Mouse (Mus musculus): ENCODE results near the gene Unc13a. TPM values are rescaled to one million over a fixed set of nuclear protein-coding genes. Genes with fewer than 3 reads are reported as not detected.

Gene Unc13a
- polyA plus RNA-seq (2015; fragmentation: Nextera tagmentation; extraction: Ambion mirVana): 0.50 and 0.60 TPM in 2 replicates

- peaks cover 5% of the 10 kb centered on the region; the same call in 1 of the 2 replicates for H3K27me3 ChIP-seq (ENCODE audit: insufficient read depth, low read length)
- ATAC-seq (replicated peaks; ENCODE audit: low FRiP score, low read depth): peak; percentile 43
- under 1% methylated on average over 42 of the region's 42 CpGs for WGBS
These were observed at the start of gene Unc13a for GRCm38 (mm10) chr8:71671549-71671965. TSS of gene Unc13a (minus strand) at chr8:71671757.

GRCm38 (mm10) chr8:71719928-71720457, 48.4 kb upstream of the Unc13a start:
- H3K4me2 ChIP-seq (ENCODE audit: low read length): no peak overlapping the region
- no peaks in the 10 kb centered on the region for H3K36me3 ChIP-seq (ENCODE audit: insufficient read depth, low read length)
- H3K27ac ChIP-seq: no peak overlapping the region
- DNase-seq (ENCODE audit: low spot score) (no peak), ATAC-seq (replicated peaks; ENCODE audit: low FRiP score, low read depth) (no peak)
- H3K9ac ChIP-seq (ENCODE audit: low read depth, low read length): no peak overlapping the region
- H3K9me3 ChIP-seq (replicated peaks; ENCODE audit: low read length): no peaks in the 10 kb centered on the region
- H3K4me1 ChIP-seq (replicated peaks; ENCODE audit: insufficient read depth, low read length): no peaks in the 10 kb centered on the region
- WGBS: 35% methylated on average over 7 of the region's 7 CpGs
- no peaks in the 10 kb centered on the region for H3K27me3 ChIP-seq (ENCODE audit: insufficient read depth, low read length)
- no peak for TF ChIP-seq CTCF (IDR thresholded peaks at IDR 0.05; ENCODE audit: low read depth)
- no peak overlapping the region for H3K4me3 ChIP-seq (replicated peaks; ENCODE audit: low read depth, low read length)

More at GRCm38 (mm10) chr8:71671549-71671965, at the start of gene Unc13a:
- DNase-seq (ENCODE audit: low spot score): peak; percentile 89
- H3K36me3 ChIP-seq (ENCODE audit: insufficient read depth, low read length): no peaks in the 10 kb centered on the region
- peaks cover 27% of the 10 kb centered on the region for H3K4me1 ChIP-seq (replicated peaks; ENCODE audit: insufficient read depth, low read length)
- TF ChIP-seq CTCF (IDR thresholded peaks at IDR 0.05; ENCODE audit: low read depth): no peak
- H3K27ac ChIP-seq: no peak within 1 kb of the TSS
- H3K4me3 ChIP-seq (replicated peaks; ENCODE audit: low read depth, low read length): peak within 1 kb of the TSS; percentile 41
- H3K4me2 ChIP-seq (ENCODE audit: low read length): peak within 1 kb of the TSS; percentile 81
- no peak within 1 kb of the TSS for H3K9ac ChIP-seq (ENCODE audit: low read depth, low read length)
- H3K9me3 ChIP-seq (replicated peaks; ENCODE audit: low read length): no peaks in the 10 kb centered on the region

GRCm38 (mm10) chr8:71719218-71719617, 47.7 kb upstream of the Unc13a start:
- H3K9ac ChIP-seq (ENCODE audit: low read depth, low read length): no peak overlapping the region
- no peaks in the 10 kb centered on the region for H3K9me3 ChIP-seq (replicated peaks; ENCODE audit: low read length)
- TF ChIP-seq CTCF (IDR thresholded peaks at IDR 0.05; ENCODE audit: low read depth): no peak
- DNase-seq (ENCODE audit: low spot score): no peak
- WGBS: 71% methylated on average over 4 of the region's 4 CpGs
- no peak overlapping the region for H3K4me2 ChIP-seq (ENCODE audit: low read length)
- no peak for ATAC-seq (replicated peaks; ENCODE audit: low FRiP score, low read depth)
- no peak overlapping the region for H3K4me3 ChIP-seq (replicated peaks; ENCODE audit: low read depth, low read length)
- no peaks in the 10 kb centered on the region for H3K36me3 ChIP-seq (ENCODE audit: insufficient read depth, low read length)
- no peaks in the 10 kb centered on the region for H3K4me1 ChIP-seq (replicated peaks; ENCODE audit: insufficient read depth, low read length)
- no peak overlapping the region for H3K27ac ChIP-seq
- H3K27me3 ChIP-seq (ENCODE audit: insufficient read depth, low read length): no peaks in the 10 kb centered on the region

GRCm38 (mm10) chr8:71718252-71718651, 46.7 kb upstream of the Unc13a start:
- no peak for ATAC-seq (replicated peaks; ENCODE audit: low FRiP score, low read depth)
- WGBS: 36% methylated on average over 3 of the region's 3 CpGs
- H3K27ac ChIP-seq: no peak overlapping the region

GRCm38 (mm10) chr8:71717096-71717495, 45.5 kb upstream of the Unc13a start:
- Histone ChIP-seq H3K27ac (no peak overlapping the region), H3K9me3 (replicated peaks; ENCODE audit: low read length) (no peaks in the 10 kb centered on the region), H3K27me3 (ENCODE audit: insufficient read depth, low read length) (no peaks in the 10 kb centered on the region), H3K9ac (ENCODE audit: low read depth, low read length) (no peak overlapping the region), H3K4me1 (replicated peaks; ENCODE audit: insufficient read depth, low read length) (no peaks in the 10 kb centered on the region), H3K36me3 (ENCODE audit: insufficient read depth, low read length) (no peaks in the 10 kb centered on the region), H3K4me3 (replicated peaks; ENCODE audit: low read depth, low read length) (no peak overlapping the region), H3K4me2 (ENCODE audit: low read length) (no peak overlapping the region)
- 67% methylated on average over 12 of the region's 12 CpGs for WGBS
- DNase-seq (ENCODE audit: low spot score) (no peak), ATAC-seq (replicated peaks; ENCODE audit: low FRiP score, low read depth) (no peak)
- TF ChIP-seq CTCF (IDR thresholded peaks at IDR 0.05; ENCODE audit: low read depth): no peak

More at GRCm38 (mm10) chr8:71718252-71718651, 46.7 kb upstream of the Unc13a start:
- Histone ChIP-seq H3K27me3 (ENCODE audit: insufficient read depth, low read length) (no peaks in the 10 kb centered on the region), H3K36me3 (ENCODE audit: insufficient read depth, low read length) (no peaks in the 10 kb centered on the region), H3K9me3 (replicated peaks; ENCODE audit: low read length) (no peaks in the 10 kb centered on the region), H3K4me2 (ENCODE audit: low read length) (no peak overlapping the region), H3K9ac (ENCODE audit: low read depth, low read length) (no peak overlapping the region), H3K4me3 (replicated peaks; ENCODE audit: low read depth, low read length) (no peak overlapping the region), H3K4me1 (replicated peaks; ENCODE audit: insufficient read depth, low read length) (no peaks in the 10 kb centered on the region)
- no peak for TF ChIP-seq CTCF (IDR thresholded peaks at IDR 0.05; ENCODE audit: low read depth)
- no peak for DNase-seq (ENCODE audit: low spot score)

GRCm38 (mm10) chr8:71716561-71717053, 45.0 kb upstream of the Unc13a start:
- H3K4me3 ChIP-seq (replicated peaks; ENCODE audit: low read depth, low read length): no peak overlapping the region
- no peak overlapping the region for H3K4me2 ChIP-seq (ENCODE audit: low read length)
- no peaks in the 10 kb centered on the region for H3K36me3 ChIP-seq (ENCODE audit: insufficient read depth, low read length)
- H3K9me3 ChIP-seq (replicated peaks; ENCODE audit: low read length): no peaks in the 10 kb centered on the region
- no peak overlapping the region for H3K9ac ChIP-seq (ENCODE audit: low read depth, low read length)
- WGBS: 85% methylated on average over 13 of the region's 13 CpGs
- TF ChIP-seq CTCF (IDR thresholded peaks at IDR 0.05; ENCODE audit: low read depth): no peak
- ATAC-seq (replicated peaks; ENCODE audit: low FRiP score, low read depth) (no peak), DNase-seq (ENCODE audit: low spot score) (no peak)
- H3K4me1 ChIP-seq (replicated peaks; ENCODE audit: insufficient read depth, low read length): no peaks in the 10 kb centered on the region
- H3K27ac ChIP-seq: no peak overlapping the region
- H3K27me3 ChIP-seq (ENCODE audit: insufficient read depth, low read length): no peaks in the 10 kb centered on the region

Data from kidney, postnatal 0 days (tissue).